Mouse (Mus musculus): ENCODE results near the gene Dennd6a.

GRCm38 (mm10) chr14:26669292-26670073 lies 95.8 kb downstream of the Dennd6a start, which contains the start of gene Pde12:
- TF ChIP-seq CTCF (IDR thresholded peaks at IDR 0.05; ENCODE audit: low read depth) (no peak), EP300 (IDR thresholded peaks at IDR 0.05; ENCODE audit: low read depth) (peak; percentile 75)
